Mouse (Mus musculus): ENCODE data around the gene Runx3.
A peak's percentile ranks its signal among the peaks of the same experiment; 100 is the strongest.
"Not testable (repeated sequence)": the region's sequence is repeated elsewhere in the genome, so short reads cannot be mapped to it uniquely, and the experiment has no call there.

Runx3 gene

DNA sequence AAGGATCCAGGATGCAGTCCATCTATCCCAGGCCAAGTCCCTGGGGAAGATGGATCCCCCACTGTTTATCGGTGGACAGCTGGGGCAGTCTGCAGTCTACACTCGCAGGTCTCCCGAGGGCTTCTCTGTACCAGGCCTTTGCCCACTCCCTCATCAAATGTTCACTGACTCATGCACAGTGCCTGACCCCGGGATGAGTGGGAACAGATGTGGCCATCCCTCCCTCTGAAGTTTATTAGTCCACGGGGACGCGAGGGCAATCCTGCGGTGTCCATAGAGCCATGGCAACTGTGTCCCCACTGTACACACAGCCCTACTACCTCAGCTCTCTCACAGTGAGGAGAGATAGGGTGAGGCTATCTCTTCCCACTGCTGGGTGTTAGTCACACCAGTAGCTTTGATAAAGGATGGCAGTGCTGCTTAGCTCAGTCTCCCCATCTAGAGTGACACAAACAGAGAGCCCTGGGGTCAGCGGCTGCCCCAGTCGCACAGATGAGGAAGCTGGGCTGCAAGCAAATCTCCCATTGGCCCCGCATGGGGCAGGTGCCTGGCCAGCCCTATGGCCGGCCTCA is 50.9 kb downstream of the Runx3 start:
- no peak for DNase-seq (ENCODE audit: low spot score)

DNA sequence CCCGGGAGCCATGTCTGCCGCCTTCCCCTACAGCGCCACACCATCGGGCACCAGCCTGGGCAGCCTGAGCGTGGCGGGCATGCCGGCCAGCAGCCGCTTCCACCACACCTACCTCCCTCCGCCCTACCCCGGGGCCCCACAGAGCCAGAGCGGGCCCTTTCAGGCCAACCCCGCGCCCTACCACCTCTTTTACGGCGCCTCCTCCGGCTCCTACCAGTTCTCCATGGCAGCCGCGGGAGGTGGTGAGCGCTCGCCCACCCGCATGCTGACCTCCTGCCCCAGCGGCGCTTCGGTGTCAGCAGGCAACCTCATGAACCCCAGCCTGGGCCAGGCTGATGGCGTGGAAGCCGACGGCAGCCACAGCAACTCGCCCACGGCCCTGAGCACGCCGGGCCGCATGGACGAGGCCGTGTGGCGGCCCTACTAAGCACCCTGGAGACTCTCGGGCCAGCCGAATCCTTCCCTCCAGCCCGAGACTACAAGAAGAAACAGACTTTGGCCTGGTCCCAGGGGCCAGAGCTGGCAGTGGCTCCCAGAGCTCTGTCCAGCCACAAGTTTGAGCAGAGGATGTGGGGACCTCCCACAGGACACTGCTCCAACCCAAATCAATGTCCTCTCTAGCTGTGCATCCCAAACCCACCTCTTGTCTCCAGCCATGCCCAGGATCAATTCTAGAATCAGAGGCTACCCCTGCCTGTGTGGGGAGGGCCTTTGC is 55.1 kb downstream of the Runx3 start:
- no peak for DNase-seq (ENCODE audit: low spot score)

DNA sequence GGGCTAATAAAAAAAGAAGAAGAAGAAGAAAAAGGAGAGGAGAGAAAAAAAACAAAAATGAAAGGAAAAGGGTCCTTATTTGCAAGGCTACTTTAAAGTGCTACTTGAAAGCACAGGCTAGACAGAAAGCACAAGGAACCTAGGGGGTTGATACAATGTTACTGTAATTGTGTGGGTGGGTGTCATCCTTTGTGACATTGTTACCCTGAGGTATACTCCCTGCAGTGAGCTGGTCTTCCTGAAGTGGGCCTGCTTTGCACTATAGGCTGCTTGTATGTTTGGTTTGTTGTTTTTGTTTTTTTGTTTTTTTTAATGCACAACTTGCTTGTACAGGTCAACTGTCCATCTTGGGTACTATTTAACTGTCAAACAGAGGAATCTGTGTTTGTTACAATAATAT is 57.1 kb downstream of the Runx3 start:
- DNase-seq (ENCODE audit: low spot score) = no peak

DNA sequence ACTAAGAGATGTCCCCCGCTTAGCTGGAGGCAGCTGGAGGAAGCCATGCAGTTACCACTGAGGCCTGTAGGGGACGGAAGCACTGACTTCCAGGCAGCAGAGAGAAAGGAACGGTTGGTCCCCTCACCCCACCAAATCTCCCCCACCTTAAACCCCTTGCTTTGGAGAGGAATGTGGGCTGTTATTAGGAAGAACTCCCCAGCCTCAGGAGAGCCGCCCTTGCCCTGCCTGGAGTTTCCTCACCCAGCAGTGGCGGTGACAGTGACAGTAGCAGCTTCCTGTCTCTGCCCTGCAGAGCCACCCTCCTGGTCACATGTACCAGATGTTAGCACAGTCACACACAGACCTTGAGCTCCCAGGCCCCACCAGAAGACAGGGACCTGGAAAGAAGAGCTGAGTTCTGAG is 58.6 kb downstream of the Runx3 start:
- no peak for DNase-seq (ENCODE audit: low spot score)

DNA sequence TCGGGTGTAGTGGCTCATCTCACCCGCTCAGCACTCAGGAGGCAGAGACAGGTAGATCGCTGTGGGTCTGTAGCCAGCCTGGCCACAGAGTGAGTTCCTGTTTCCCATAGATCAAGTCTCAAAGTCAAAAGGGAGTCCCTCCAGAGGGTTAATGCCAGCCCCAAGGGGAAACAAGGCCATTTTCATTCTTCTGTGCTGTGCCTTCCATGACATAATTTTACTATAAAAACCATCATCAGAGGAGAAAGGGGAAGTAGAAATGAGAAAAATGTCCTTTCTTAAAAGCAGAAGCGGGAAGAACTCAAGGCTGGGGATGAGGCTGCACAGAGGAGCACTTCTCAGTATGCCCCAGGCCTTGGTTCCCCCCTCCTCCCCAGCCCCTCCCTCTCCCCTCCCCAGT is 61.4 kb downstream of the Runx3 start:
- no peak for DNase-seq (ENCODE audit: low spot score)

DNA sequence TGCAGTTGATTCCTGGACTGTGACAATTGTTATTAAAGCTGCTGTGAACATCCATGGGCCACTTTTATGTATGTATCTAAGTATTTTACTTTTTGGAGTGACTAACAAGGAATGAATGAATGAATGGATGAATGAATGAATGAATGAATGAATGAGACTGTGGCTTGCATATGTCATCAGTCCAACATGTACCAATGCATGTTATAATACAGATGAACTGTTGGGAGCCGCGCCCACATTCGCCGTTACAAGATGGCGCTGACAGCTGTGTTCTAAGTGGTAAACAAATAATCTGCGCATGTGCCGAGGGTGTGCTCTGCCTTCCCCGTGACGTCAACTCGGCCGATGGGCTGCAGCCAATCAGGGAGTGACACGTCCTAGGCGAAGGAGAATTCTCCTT is 63.8 kb downstream of the Runx3 start:
- not testable (repeated sequence) for DNase-seq (ENCODE audit: low spot score)

DNA sequence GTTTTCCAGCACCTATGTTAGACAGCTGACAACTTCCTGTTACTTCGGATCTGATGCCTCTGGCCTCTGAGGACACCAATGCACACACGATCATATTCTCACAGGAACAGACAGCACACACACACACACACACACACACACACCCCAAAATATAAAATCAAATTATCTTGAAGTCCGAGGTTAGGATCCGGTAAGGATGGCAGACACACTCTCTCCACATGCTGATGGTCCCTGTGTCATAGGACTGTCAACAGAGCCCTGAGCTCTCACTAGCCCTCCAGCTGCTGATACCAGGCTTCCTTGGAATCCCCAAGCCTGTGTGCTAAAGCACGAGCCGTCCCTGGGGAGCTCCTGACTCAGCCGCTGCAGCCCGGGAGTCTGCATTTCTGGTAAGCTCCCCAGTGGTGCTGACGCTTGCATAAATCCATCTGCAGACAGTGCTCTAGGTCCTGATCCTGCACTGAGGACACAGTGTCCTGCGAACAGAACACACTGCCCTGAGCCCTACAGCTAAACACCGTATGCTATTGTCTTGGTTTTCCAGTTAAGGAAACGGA is 69.1 kb downstream of the Runx3 start:
- DNase-seq (ENCODE audit: low spot score) = no peak

DNA sequence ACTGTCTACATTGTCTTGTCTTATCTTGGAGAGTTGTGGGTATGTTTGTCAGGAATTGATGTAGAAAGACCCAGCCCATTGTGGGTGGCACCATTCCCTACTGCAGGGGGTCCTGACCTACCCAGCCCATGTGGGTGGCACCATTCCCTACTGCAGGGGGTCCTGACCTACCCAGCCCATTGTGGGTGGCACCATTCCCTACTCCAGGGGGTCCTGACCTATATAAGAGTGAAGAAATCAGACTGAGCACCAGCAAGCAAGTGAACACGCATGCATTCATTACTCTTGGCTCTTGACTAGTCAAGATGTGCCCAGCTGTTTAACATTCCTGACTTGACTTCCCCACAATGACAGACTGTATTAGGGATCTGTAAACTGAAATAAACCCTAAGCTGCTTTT is 69.9 kb downstream of the Runx3 start:
- DNase-seq (ENCODE audit: low spot score) = no peak

DNA sequence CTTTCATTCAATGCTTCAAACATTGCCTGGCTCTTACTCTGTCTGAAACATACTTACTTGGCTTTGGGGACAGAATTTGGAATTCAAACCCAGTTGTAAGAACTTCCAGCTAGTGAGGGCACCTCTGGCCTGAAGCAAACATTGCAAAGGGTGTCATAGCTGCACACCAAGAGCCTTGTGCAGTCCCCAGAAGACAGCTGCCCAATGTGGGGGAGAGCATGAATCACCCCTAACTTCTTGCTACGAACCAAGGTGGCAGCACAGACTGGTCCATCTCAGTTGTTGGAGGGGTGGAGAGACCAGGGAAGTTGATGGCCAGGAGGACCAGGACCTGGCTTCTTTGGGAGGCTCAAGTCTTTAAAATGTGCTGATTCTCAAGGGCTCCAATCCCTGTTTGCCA is 70.7 kb downstream of the Runx3 start:
- DNase-seq (ENCODE audit: low spot score) = no peak

DNA sequence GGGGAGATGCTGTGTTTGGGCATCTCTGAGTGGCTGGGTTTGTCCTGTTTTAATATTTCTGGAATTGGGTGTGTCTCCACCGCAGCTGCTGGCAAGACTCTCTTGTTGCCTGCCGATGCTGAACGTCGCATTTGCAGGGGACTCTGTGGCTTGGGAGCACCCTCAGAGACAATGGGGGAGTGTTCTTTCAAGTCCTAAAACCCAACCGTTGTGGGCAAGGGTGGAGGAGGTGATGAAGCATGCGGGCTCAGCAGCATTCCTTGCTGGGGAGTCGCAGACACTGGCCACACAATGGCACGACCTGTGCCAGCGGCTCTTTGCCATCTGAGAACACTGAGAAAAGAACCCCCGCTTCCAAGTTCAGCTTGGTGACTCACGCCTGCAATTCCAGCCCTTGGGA is 71.2 kb downstream of the Runx3 start:
- no peak for DNase-seq (ENCODE audit: low spot score)

DNA sequence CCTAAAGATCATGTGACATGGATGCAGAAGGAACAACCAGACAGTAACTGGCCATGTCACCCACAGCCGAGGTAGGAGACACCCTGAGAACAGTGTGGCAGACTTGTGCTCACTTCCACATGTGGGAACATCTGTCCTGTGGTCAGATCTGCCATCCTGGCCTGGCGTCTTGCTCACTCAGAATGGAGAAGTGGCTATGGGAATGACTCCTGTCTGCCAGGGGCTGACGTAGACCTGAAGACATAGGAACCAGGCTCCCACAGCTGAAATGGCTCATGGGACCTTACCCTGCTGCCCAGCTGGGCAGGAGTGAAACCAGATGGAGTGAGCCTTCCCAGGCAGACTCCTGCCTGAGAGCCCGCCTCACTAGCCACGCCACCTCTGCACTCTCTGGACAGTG is 72.4 kb downstream of the Runx3 start:
- DNase-seq (ENCODE audit: low spot score) = no peak

DNA sequence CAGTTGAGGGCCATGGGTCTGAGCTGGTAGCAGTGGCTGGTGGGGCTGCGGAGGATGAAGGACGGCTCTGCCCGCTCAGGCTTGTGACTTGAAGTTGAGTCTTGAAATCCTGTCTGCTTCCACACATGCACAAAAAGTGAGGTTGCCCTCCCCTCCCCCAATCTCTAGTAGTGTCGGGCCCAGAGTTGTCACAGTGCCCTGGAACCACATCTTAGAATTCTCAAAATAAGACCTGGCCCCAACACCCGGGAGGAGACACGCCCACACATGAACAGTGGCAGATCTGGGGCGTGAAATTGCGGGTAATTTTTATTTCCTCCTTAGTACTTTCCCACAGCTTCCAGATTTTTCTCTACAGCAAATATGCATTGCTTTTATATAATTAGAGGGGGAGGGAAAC is 77.4 kb downstream of the Runx3 start:
- DNase-seq (ENCODE audit: low spot score) = no peak

DNA sequence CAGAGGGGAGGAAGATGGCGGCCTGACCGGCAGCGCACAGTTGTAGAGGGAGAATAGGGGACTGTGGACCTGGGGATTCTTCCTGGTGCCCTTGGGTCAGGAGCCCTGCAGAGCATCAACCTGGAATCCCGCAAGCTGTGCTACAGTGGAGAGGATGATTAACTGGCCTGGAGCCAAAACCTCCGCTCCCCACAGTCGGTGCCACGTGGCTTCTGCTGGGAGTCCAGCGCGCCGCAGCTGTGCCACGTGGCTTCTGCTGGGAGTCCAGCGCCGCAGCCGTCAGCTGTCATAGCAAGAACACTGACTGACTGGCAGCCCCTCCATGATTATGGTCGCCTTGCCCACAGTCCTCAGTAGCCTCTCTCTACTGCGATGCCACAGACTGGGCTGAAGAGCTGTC is 81.3 kb downstream of the Runx3 start:
- no peak for DNase-seq (ENCODE audit: low spot score)

DNA sequence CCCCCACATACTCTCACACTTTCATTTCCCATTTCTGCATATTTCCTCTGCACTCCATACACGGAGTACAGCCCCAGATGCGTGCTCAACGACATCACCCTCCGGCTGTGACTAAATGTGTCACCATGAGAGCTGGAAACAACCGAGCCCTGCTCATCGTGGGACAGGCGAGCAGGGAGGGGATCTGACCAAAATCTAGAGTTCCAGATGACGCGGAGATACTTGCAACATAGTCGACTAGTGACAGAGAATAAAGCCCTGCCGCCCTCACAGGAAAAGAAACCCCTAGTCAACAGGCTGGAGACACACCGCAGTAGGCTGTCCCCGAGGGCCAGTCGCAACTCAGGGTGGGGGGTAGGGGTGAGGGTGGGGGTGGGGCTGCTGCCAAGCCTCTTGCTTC is 82.8 kb downstream of the Runx3 start:
- DNase-seq (ENCODE audit: low spot score) = no peak

DNA sequence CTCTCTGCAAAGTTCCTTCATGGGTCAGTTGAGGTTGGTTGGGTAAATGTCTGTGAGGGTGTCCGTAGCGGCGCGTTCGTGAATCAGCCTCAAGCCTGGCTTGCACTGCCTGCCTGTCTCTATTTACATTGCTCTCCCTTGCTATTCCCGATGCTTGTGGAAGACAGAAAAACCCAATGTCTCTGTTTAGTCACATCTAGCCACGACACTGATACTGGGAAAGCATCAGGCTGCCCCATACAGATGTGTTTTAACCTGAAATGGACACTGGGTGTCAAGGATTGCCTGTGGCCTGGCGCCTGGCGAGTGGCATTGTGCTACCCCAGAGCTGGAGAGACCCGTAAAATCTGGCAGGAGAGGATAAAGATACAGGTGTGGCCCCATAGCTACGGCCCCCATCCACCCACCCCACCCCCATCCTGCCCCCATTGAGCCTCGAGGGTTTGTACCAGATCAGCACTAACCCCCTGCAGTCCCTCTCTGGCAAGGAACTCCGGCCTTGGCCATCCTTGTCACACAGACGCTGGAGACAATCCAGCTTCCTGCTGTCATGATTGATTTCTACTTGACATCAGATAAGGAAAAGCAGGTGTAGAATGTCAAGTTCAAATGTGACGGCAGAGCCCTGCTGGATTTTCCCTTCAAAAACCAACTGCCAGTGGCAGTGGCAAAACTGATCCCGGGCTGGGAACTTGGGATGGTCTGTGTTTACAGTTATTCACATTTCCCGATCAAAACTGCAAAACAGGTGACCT is 83.5 kb downstream of the Runx3 start:
- DNase-seq (ENCODE audit: low spot score) = no peak

DNA sequence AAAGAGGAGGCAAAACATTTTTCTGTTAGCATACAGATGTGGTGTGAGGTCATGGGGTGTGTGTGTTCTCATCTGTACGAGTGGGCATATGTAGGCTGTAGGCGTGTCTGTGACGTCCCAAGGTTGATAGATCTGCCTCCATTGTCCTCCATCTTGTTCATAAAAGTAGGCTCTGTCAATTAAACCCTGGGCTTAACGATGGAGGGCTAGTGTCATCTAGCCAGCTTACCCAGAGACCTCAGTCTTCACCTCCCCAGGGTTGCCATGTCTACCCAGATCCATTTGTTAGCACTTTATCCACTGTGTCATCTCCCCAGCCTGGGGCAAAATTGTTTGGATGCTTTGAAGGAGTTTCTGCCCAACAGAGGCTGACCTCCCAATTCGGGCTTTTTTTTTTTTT is 84.2 kb downstream of the Runx3 start:
- DNase-seq (ENCODE audit: low spot score) = no peak

DNA sequence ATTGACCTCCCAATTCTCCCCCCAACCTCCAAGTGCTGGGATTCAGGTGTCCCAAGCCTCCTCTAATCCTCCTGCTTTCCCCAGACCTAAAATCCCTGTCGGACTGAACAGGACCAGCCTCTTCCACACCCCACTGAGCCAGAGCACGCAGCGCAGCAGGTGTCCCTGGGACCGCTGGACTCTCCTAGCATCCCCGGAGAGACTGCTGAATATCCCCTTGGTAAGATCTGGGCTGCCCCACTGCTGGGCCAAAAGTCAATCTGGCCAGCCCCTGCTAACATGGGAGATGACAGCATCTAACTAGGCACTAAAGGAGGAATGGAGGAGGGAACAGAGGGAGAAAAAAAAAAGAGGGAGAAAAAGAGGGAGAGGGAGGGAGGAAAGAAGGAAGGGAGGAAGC is 84.8 kb downstream of the Runx3 start:
- no peak for DNase-seq (ENCODE audit: low spot score)

DNA sequence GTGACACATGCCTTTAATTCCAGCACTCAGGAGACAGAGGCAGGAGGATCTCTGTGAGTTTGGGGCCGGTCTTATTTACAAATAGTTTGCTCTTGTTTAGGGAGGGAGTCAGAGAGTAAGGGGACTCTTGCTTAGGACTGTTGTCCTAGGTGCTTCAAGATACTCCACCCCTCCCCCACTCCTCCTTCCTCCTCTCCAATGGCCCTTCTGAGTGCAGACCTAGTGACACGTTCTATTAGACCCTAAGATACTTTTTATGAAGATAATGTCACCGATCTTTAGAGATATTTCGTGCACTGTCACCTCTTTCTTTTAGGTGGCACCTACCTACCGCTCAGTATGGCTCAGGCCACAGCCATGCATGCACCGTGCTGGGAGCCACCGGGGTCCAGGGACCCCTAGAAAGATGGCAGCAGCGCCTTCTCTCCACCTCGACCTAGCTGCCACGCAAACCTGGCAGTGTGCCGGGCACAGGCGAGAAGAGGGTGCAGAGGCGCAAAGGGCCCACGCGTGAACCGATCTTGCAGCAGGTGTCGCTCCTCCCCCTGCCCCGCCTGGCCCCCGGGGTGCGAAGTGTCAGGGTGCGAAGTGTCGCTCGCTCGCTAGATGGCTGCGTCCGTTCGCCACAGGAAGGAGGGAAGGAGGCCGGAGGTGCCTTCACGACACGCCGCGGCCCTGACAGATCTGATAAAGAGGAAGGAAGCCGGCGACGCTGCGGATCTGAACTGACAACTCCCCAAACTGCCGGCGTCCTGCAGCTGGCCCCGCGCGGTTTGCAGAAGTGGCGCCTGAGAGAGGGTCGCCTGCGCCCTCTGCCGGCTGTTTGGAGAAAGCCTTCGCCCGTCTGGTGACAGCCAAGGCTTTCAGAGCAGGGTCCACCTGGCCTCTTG is 85.5 kb downstream of the Runx3 start:
- DNase-seq (ENCODE audit: low spot score) = peak; percentile 45

DNA sequence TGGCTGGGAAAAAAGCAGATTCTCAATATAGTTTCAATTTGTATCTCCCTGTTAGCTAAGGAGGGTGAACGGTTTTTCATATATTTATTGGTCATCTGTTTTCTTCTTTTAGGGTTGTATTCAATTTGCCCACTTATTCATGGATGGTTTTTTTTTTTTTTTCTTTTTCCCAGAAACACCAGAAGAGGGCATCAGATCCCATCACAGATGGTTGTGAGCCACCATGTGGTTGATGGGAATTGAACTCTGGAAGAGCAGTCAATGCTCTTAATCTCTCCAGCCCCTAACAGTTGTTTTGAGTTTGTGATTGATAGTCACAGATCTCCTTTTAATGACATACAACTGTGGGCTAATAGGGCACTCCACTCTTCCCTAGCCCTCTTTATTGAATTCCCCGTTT is 89.4 kb downstream of the Runx3 start:
- DNase-seq (ENCODE audit: low spot score) = no peak

DNA sequence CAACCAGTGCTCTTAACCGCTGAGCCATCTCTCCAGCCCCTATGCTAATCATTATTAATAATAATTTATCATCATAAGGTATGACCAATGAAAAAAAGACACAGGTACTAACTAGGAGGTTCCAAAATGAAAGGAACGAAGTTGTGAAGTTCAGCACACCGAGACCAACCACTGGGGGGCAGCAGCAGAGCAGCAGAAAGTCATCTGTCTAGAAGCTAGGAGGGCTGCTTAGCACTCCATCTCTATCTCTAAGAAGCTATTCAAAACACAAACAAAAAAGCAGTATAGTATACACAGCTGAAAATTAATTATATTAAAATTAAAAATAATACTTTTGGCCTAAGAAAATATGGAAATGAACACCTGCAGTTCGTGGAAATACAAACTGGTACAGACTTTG is 99.2 kb downstream of the Runx3 start:
- DNase-seq (ENCODE audit: low spot score) = peak; percentile 52

DNA sequence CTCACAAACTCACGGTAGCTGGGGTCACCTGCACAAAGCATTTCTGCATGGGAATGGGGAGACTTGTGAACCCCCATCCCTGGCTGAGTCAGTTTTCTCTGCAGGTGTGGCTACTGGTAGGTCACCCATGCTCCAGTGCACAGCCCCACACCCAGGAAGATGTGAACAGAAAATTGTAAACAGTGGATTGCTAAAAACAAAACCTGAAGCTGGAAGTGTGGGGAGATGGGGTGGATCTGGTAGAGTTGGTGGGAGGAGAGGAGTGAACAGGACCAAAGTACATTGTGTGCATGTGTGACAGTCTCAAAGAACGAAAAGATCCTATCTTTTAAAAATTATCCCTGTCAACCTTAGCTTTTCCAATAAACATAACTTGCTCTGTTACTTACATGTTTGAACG is 100.2 kb downstream of the Runx3 start:
- DNase-seq (ENCODE audit: low spot score) = no peak
